Mouse (Mus musculus) kidney, embryonic 15.5 days (tissue): Measurements from ENCODE around the gene Glce. TPM values are rescaled to one million over a fixed set of nuclear protein-coding genes. Genes with fewer than 3 reads are reported as not detected.

Experiments
- microRNA-seq: library from miRNA; unstranded; fragments of <30 nt; microRNA quantifications from one replicate; pipeline ENCODE4, GENCODE M21; 2016
- polyA plus RNA-seq: library from polyadenylated mRNA; unstranded; fragments of >200 nt; fragmentation: Nextera tagmentation; extraction: Ambion mirVana; gene quantifications from 2 replicates; pipeline ENCODE4 v1.2.1, GENCODE M21; 2015

The Glce gene
- polyA plus RNA-seq, 1 experiment from 2014 or later: 20.2 TPM

Small RNA genes within 50 kb of the gene (microRNA-seq; reads per million reads assigned to microRNA genes)
- gene Mir5133: 1.3 reads per million

Other genes with a start within 250 kb of the Glce start
- gene Rplp1, start 208.1 kb downstream of the Glce start, polyA plus RNA-seq: 1,379 and 1,393 TPM in 2 replicates
- 123 and 127 TPM in 2 replicates for gene Kif23, start 175.9 kb downstream of the Glce start, polyA plus RNA-seq
- 26.8 and 28.8 TPM in 2 replicates for gene Paqr5, start 95.8 kb downstream of the Glce start, polyA plus RNA-seq
- not detected in 2 replicates for gene Spesp1, start 159.6 kb upstream of the Glce start, polyA plus RNA-seq
- 217 and 225 TPM in 2 replicates for gene Anp32a, start 218.6 kb upstream of the Glce start, polyA plus RNA-seq